Mouse (Mus musculus): ENCODE data around the gene Srrm3. TPM values are rescaled to one million over a fixed set of nuclear protein-coding genes. Genes with fewer than 3 reads are reported as not detected.

Srrm3 gene
- total RNA-seq, 2 experiments from 2014 or later, result not detected

GRCm38 (mm10) chr5:135812991-135813390 is 6.3 kb downstream of the Srrm3 start:
- ATAC-seq (replicated peaks; ENCODE audit: low FRiP score, poor library complexity, severe bottlenecking), result no peak

- ATAC-seq (replicated peaks; ENCODE audit: low FRiP score, poor library complexity, severe bottlenecking), result 0 out of 2 replicates have a peak, but pooled peaks have one; percentile 25
These were observed 11.8 kb downstream of the Srrm3 start for GRCm38 (mm10) chr5:135818491-135818890.

GRCm38 (mm10) chr5:135822316-135822944 is 15.7 kb downstream of the Srrm3 start:
- no peak for ATAC-seq (replicated peaks; ENCODE audit: low FRiP score, poor library complexity, severe bottlenecking)

GRCm38 (mm10) chr5:135824517-135824916 is 17.8 kb downstream of the Srrm3 start:
- no peak for ATAC-seq (replicated peaks; ENCODE audit: low FRiP score, poor library complexity, severe bottlenecking)

- no peak for ATAC-seq (replicated peaks; ENCODE audit: low FRiP score, poor library complexity, severe bottlenecking)
These were observed 19.5 kb downstream of the Srrm3 start for GRCm38 (mm10) chr5:135826225-135826624.

- no peak for ATAC-seq (replicated peaks; ENCODE audit: low FRiP score, poor library complexity, severe bottlenecking)
These were observed 22.7 kb downstream of the Srrm3 start for GRCm38 (mm10) chr5:135829381-135829780.

GRCm38 (mm10) chr5:135832729-135833128 is 26.0 kb downstream of the Srrm3 start:
- no peak for ATAC-seq (replicated peaks; ENCODE audit: low FRiP score, poor library complexity, severe bottlenecking)

- peak; percentile 85 for ATAC-seq (replicated peaks; ENCODE audit: low FRiP score, poor library complexity, severe bottlenecking)
These were observed 28.2 kb downstream of the Srrm3 start for GRCm38 (mm10) chr5:135834769-135835491.

GRCm38 (mm10) chr5:135835492-135835858 is 28.8 kb downstream of the Srrm3 start:
- no peak for ATAC-seq (replicated peaks; ENCODE audit: low FRiP score, poor library complexity, severe bottlenecking)

GRCm38 (mm10) chr5:135835981-135836380 is 29.3 kb downstream of the Srrm3 start:
- no peak for ATAC-seq (replicated peaks; ENCODE audit: low FRiP score, poor library complexity, severe bottlenecking)

- ATAC-seq (replicated peaks; ENCODE audit: low FRiP score, poor library complexity, severe bottlenecking), result no peak
These were observed 35.0 kb downstream of the Srrm3 start for GRCm38 (mm10) chr5:135841651-135842050.

GRCm38 (mm10) chr5:135843418-135843817 is 36.7 kb downstream of the Srrm3 start:
- no peak for ATAC-seq (replicated peaks; ENCODE audit: low FRiP score, poor library complexity, severe bottlenecking)

GRCm38 (mm10) chr5:135845676-135846320 is 39.1 kb downstream of the Srrm3 start:
- no peak for ATAC-seq (replicated peaks; ENCODE audit: low FRiP score, poor library complexity, severe bottlenecking)

GRCm38 (mm10) chr5:135847460-135847859 is 40.8 kb downstream of the Srrm3 start:
- ATAC-seq (replicated peaks; ENCODE audit: low FRiP score, poor library complexity, severe bottlenecking), result no peak

GRCm38 (mm10) chr5:135847881-135848280 is 41.2 kb downstream of the Srrm3 start:
- ATAC-seq (replicated peaks; ENCODE audit: low FRiP score, poor library complexity, severe bottlenecking), result no peak

- ATAC-seq (replicated peaks; ENCODE audit: low FRiP score, poor library complexity, severe bottlenecking), result no peak
These were observed 44.3 kb downstream of the Srrm3 start for GRCm38 (mm10) chr5:135851024-135851423.

GRCm38 (mm10) chr5:135851481-135851880 is 44.8 kb downstream of the Srrm3 start:
- ATAC-seq (replicated peaks; ENCODE audit: low FRiP score, poor library complexity, severe bottlenecking), result no peak

- no peak for ATAC-seq (replicated peaks; ENCODE audit: low FRiP score, poor library complexity, severe bottlenecking)
These were observed 45.7 kb downstream of the Srrm3 start for GRCm38 (mm10) chr5:135852421-135852820.

- ATAC-seq (replicated peaks; ENCODE audit: low FRiP score, poor library complexity, severe bottlenecking), result no peak
These were observed 47.0 kb downstream of the Srrm3 start for GRCm38 (mm10) chr5:135853731-135854130.

GRCm38 (mm10) chr5:135855156-135855555 is 48.5 kb downstream of the Srrm3 start:
- no peak for ATAC-seq (replicated peaks; ENCODE audit: low FRiP score, poor library complexity, severe bottlenecking)

GRCm38 (mm10) chr5:135866662-135867061 is 60.0 kb downstream of the Srrm3 start:
- no peak for ATAC-seq (replicated peaks; ENCODE audit: low FRiP score, poor library complexity, severe bottlenecking)

All from erythroid progenitor cell, adult 5-6 weeks (primary cell).